Comparison of ENCODE assay signal across 8 mouse cellular contexts in the genomic region with DNA sequence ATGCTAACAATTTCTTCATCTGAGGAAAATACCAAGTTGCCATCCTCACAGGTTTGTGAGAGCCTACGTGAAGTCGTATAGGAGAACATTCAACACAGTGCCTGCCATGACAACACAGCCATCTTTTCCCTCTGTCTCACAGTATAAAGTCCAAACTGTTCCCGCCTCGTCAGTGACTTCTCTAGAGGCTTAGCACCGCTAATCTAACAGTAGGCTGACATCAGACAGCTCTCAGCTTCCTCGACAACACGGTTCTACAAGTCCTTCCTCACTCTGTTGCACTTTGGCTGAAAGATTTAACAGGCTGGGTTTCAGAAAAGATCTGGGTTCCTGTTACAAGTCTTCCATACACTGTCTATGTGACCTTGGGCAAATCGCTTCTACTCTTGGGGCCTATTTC. TPM values are rescaled to one million over a fixed set of nuclear protein-coding genes. Genes with fewer than 3 reads are reported as not detected.
DNase-seq lines count a peak whose midpoint lies in the region; ATAC-seq and TF ChIP-seq lines count a peak whose summit lies in the region.

No protein-coding gene starts in this region.

- no peak for ATAC-seq in embryonic facial prominence, embryonic 13.5 days (ENCODE audit: insufficient number of reproducible peaks, insufficient read depth, low FRiP score, low TSS enrichment, low read depth)
- ATAC-seq in kidney, postnatal 0 days (replicated peaks; ENCODE audit: low FRiP score, low read depth), result no peak
- no peak for ATAC-seq in neural tube, embryonic 15.5 days (ENCODE audit: low FRiP score)
- no peak for ATAC-seq in activated CD4-positive, CD25-positive, alpha-beta regulatory T cell, adult 4 months

- H3K9me3 ChIP-seq in embryonic facial prominence, embryonic 13.5 days, result no peaks in the 10 kb centered on the region
- no peaks in the 10 kb centered on the region for H3K9me3 ChIP-seq in kidney, postnatal 0 days (replicated peaks; ENCODE audit: low read length)
- no peaks in the 10 kb centered on the region for H3K9me3 ChIP-seq in neural tube, embryonic 15.5 days (replicated peaks)

- intact Hi-C loops in left cerebral cortex, postnatal 4 days (cut with DNase I), result no loop called here

- DNase-seq in layer of hippocampus, adult 2 months (ENCODE audit: low spot score in 2 of 2), result no peak
- no peak for DNase-seq in layer of hippocampus, adult 9-11 months
- no peak for DNase-seq in kidney, postnatal 0 days (ENCODE audit: low spot score)
- DNase-seq in left cerebral cortex, postnatal 4 days, result no peak
- no peak for DNase-seq in embryo, embryonic 11 days

- peak overlapping the region; percentile 92 for H3K9ac ChIP-seq in embryonic facial prominence, embryonic 13.5 days
- H3K9ac ChIP-seq in kidney, postnatal 0 days (ENCODE audit: low read depth, low read length), result peak overlapping the region; percentile 83
- peak overlapping the region; percentile 89 for H3K9ac ChIP-seq in neural tube, embryonic 15.5 days (replicated peaks)

- H3K36me3 ChIP-seq in embryonic facial prominence, embryonic 13.5 days, result peaks cover 27% of the 10 kb centered on the region
- H3K36me3 ChIP-seq in kidney, postnatal 0 days (ENCODE audit: insufficient read depth, low read length), result no peaks in the 10 kb centered on the region
- H3K36me3 ChIP-seq in neural tube, embryonic 15.5 days, result peaks cover 9% of the 10 kb centered on the region

- no peaks in the 10 kb centered on the region for H3K27me3 ChIP-seq in embryonic facial prominence, embryonic 13.5 days
- no peaks in the 10 kb centered on the region for H3K27me3 ChIP-seq in kidney, postnatal 0 days (ENCODE audit: insufficient read depth, low read length)
- H3K27me3 ChIP-seq in neural tube, embryonic 15.5 days (replicated peaks), result no peaks in the 10 kb centered on the region

- WGBS in embryonic facial prominence, embryonic 13.5 days, result 70% methylated on average over 8 of the region's 8 CpGs
- WGBS in kidney, postnatal 0 days, result 53% methylated on average over 8 of the region's 8 CpGs
- 85% methylated on average over 8 of the region's 8 CpGs for WGBS in neural tube, embryonic 15.5 days

- peak overlapping the region; percentile 94; the same call in 1 of the 2 replicates for H3K27ac ChIP-seq in layer of hippocampus, adult 2 months
- H3K27ac ChIP-seq in embryonic facial prominence, embryonic 13.5 days, result no peak overlapping the region
- H3K27ac ChIP-seq in kidney, postnatal 0 days, result peak overlapping the region; percentile 58; the same call in 1 of the 2 replicates
- H3K27ac ChIP-seq in neural tube, embryonic 15.5 days (replicated peaks), result no peak overlapping the region

- H3K4me1 ChIP-seq in embryonic facial prominence, embryonic 13.5 days, result peaks cover 22% of the 10 kb centered on the region
- peaks cover 4% of the 10 kb centered on the region; the same call in 1 of the 2 replicates for H3K4me1 ChIP-seq in kidney, postnatal 0 days (replicated peaks; ENCODE audit: insufficient read depth, low read length)
- H3K4me1 ChIP-seq in neural tube, embryonic 15.5 days, result peaks cover 32% of the 10 kb centered on the region

- no peak for TF ChIP-seq CTCF in layer of hippocampus, adult 2 months (conservative IDR thresholded peaks at IDR 0.05)
- TF ChIP-seq CTCF in kidney, postnatal 0 days (IDR thresholded peaks at IDR 0.05; ENCODE audit: low read depth), result no peak

- peak overlapping the region; percentile 87 for H3K4me3 ChIP-seq in layer of hippocampus, adult 2 months
- peak overlapping the region; percentile 89 for H3K4me3 ChIP-seq in embryonic facial prominence, embryonic 13.5 days
- H3K4me3 ChIP-seq in kidney, postnatal 0 days (replicated peaks; ENCODE audit: low read depth, low read length), result peak overlapping the region; percentile 68
- peak overlapping the region; percentile 67 for H3K4me3 ChIP-seq in neural tube, embryonic 15.5 days (replicated peaks)

- peak overlapping the region; percentile 77 for H3K4me2 ChIP-seq in embryonic facial prominence, embryonic 13.5 days
- peak overlapping the region; percentile 79 for H3K4me2 ChIP-seq in kidney, postnatal 0 days (ENCODE audit: low read length)
- H3K4me2 ChIP-seq in neural tube, embryonic 15.5 days, result peak overlapping the region; percentile 75

RNA-seq across cellular contexts. Expression of a gene that starts 1.0 kb away (rescaled TPM):
- total RNA-seq in layer of hippocampus, adult 2 months (2021), result 100 to 1,000 TPM; 175 to 180 TPM
- 207 and 220 TPM in 2 replicates for polyA plus RNA-seq in embryonic facial prominence, embryonic 13.5 days (2015; fragmentation: Nextera tagmentation; extraction: Ambion mirVana)
- polyA plus RNA-seq in kidney, postnatal 0 days (2015; fragmentation: Nextera tagmentation; extraction: Ambion mirVana), result 383 TPM in 2 replicates
- 337 and 374 TPM in 2 replicates for polyA plus RNA-seq in neural tube, embryonic 15.5 days (2015; fragmentation: Nextera tagmentation; extraction: Ambion mirVana)
- 100 to 1,000 TPM; 136 to 151 TPM for total RNA-seq in left cerebral cortex, postnatal 4 days (2021)
- 100 to 1,000 TPM; 194 to 234 TPM for polyA plus RNA-seq in activated CD4-positive, CD25-positive, alpha-beta regulatory T cell, adult 4 months (2017; shearing (Covaris generic))

RNA-seq across cellular contexts. Expression of a gene that starts 1.1 kb away (rescaled TPM):
- total RNA-seq in layer of hippocampus, adult 2 months (2021), result 1 to 10 TPM; 1.4 to 1.7 TPM
- polyA plus RNA-seq in embryonic facial prominence, embryonic 13.5 days (2015; fragmentation: Nextera tagmentation; extraction: Ambion mirVana), result 0.78 TPM in 1 of 2 replicates, not detected in the other
- 0.27 and 0.62 TPM in 2 replicates for polyA plus RNA-seq in kidney, postnatal 0 days (2015; fragmentation: Nextera tagmentation; extraction: Ambion mirVana)
- 1.3 and 1.4 TPM in 2 replicates for polyA plus RNA-seq in neural tube, embryonic 15.5 days (2015; fragmentation: Nextera tagmentation; extraction: Ambion mirVana)
- total RNA-seq in left cerebral cortex, postnatal 4 days (2021), result 1 to 10 TPM; 1.4 to 3.2 TPM
- not detected for polyA plus RNA-seq in activated CD4-positive, CD25-positive, alpha-beta regulatory T cell, adult 4 months (2017; shearing (Covaris generic))

RNA-seq across cellular contexts. Expression of a gene that starts 57.0 kb away (rescaled TPM):
- 10 to 100 TPM; 15.5 to 16.0 TPM for total RNA-seq in layer of hippocampus, adult 2 months (2021)
- 13.7 and 13.8 TPM in 2 replicates for polyA plus RNA-seq in embryonic facial prominence, embryonic 13.5 days (2015; fragmentation: Nextera tagmentation; extraction: Ambion mirVana)
- 1.5 and 1.7 TPM in 2 replicates for polyA plus RNA-seq in kidney, postnatal 0 days (2015; fragmentation: Nextera tagmentation; extraction: Ambion mirVana)
- 0.67 and 1.2 TPM in 2 replicates for polyA plus RNA-seq in neural tube, embryonic 15.5 days (2015; fragmentation: Nextera tagmentation; extraction: Ambion mirVana)
- total RNA-seq in left cerebral cortex, postnatal 4 days (2021), result 10 to 100 TPM; 53.3 to 53.7 TPM
- polyA plus RNA-seq in activated CD4-positive, CD25-positive, alpha-beta regulatory T cell, adult 4 months (2017; shearing (Covaris generic)), result not detected

Comparison
In these comparisons a context has a peak if more than half of its experiments do, and no peak if none do; other contexts are left out.
1. H3K27ac ChIP-seq: peak in layer of hippocampus, adult 2 months (single experiment) and kidney, postnatal 0 days (single experiment); none in embryonic facial prominence, embryonic 13.5 days (single experiment) and neural tube, embryonic 15.5 days (single experiment).
2. Peak in every context shown above with its lines, with median percentiles within 50 percentile points of each other: H3K4me3 ChIP-seq, H3K4me2 ChIP-seq and H3K9ac ChIP-seq.